Mouse (Mus musculus): ENCODE measurements at regions not wholly inside any gene's neighbourhood (a gene's known extent, or its start where the extent isn't known, plus 50 kb on each side); places are given as distances from the start of the nearest gene placed in this dataset.

DNA sequence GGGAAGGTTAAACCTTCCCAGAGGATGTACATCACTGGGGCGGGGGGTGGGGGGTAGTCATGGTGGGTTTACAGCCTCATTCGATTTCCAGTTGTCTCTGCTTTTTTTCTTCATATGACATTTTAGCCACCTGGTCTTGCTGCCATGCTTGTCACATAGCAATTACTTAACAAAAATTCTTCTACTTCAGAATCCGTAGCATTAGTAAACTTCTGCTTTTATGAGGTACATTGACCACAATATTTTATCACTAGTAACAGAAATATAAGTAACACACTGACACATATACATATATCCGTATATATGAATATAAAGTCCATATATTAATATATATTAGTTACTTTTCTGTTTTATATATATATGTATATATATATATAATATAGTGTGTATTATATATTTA, 3271.3 kb upstream of the A830018L16Rik start:
- TF ChIP-seq POLR2A (IDR thresholded peaks at IDR 0.05; ENCODE audit: insufficient read depth, low read length) = no peak
- no peak for TF ChIP-seq CTCF (IDR thresholded peaks at IDR 0.05; ENCODE audit: low read depth, low read length)
- TF ChIP-seq EP300 (IDR thresholded peaks at IDR 0.05; ENCODE audit: insufficient read depth, low read depth, low read length) = no peak

All from ES-Bruce4 (cell line).